Mouse (Mus musculus): Measurements from ENCODE around the gene Sap30l. TPM values are rescaled to one million over a fixed set of nuclear protein-coding genes. Genes with fewer than 3 reads are reported as not detected.

Sap30l gene
- polyA plus RNA-seq, 1 experiment from 2014 or later, result 11.2 TPM

Other genes starting within 250 kb of the Sap30l start
- gene Galnt10, start 156.2 kb upstream of the Sap30l start, polyA plus RNA-seq (2016; fragmentation: Nextera tagmentation; extraction: Ambion mirVana), result 20.3 and 22.3 TPM in 2 replicates
- gene Hand1, start 31.2 kb downstream of the Sap30l start, polyA plus RNA-seq (2016; fragmentation: Nextera tagmentation; extraction: Ambion mirVana), result 3.3 and 8.5 TPM in 2 replicates
- gene Larp1, start 207.4 kb downstream of the Sap30l start, polyA plus RNA-seq (2016; fragmentation: Nextera tagmentation; extraction: Ambion mirVana), result 20.0 and 22.6 TPM in 2 replicates